Mouse (Mus musculus) hindbrain, postnatal 0 days (tissue): ENCODE data around the gene Arhgef10l. TPM values are rescaled to one million over a fixed set of nuclear protein-coding genes. Genes with fewer than 3 reads are reported as not detected.

ENCODE experiments used
- ATAC-seq: fragments of 200-750 bp; cut with Nextera tagmentation; 2 replicates; pipeline ENCODE4 v1.8.0; 2017; ENCODE audit warnings: mild to moderate bottlenecking, moderate TSS enrichment, moderate library complexity
- DNase-seq: peaks from one replicate; pipeline ENCODE4 v3.0.0-alpha.2; 2015; ENCODE audit warnings: low spot score
- H3K27ac ChIP-seq: fragments of 300-500 bp; sonication (generic); 2 replicates; pipeline ENCODE4 v1.5.1; 2014; ENCODE audit warnings: mild to moderate bottlenecking
- H3K27me3 ChIP-seq: fragments of 300-500 bp; sonication (generic); 2 replicates; pipeline ENCODE4 v1.6.1; 2014; ENCODE audit warnings: low read length, mixed read lengths; ENCODE audit not compliant: insufficient read depth
- H3K36me3 ChIP-seq: fragments of 300-500 bp; sonication (generic); 2 replicates; pipeline ENCODE4 v1.6.1; 2014; ENCODE audit warnings: low read length, mixed read lengths; ENCODE audit not compliant: insufficient read depth
- H3K4me1 ChIP-seq: fragments of 300-500 bp; sonication (generic); 2 replicates; pipeline ENCODE4 v1.6.1; 2014; ENCODE audit warnings: antibody characterized with exemption, low read length, mixed read lengths; ENCODE audit not compliant: insufficient read depth
- H3K4me2 ChIP-seq: fragments of 300-500 bp; sonication (generic); 2 replicates; pipeline ENCODE4 v1.6.1; 2014; ENCODE audit warnings: low read depth, mild to moderate bottlenecking, low read length, moderate library complexity, mixed read lengths
- H3K4me3 ChIP-seq: fragments of 300-500 bp; sonication (generic); 2 replicates; pipeline ENCODE4 v1.5.1; 2014; ENCODE audit warnings: low read length
- H3K9ac ChIP-seq: fragments of 300-500 bp; sonication (generic); replicated peaks from 2 replicates; pipeline ENCODE4 v1.6.1; 2014; ENCODE audit warnings: mild to moderate bottlenecking, low read length, moderate library complexity, mixed read lengths
- H3K9me3 ChIP-seq: fragments of 300-500 bp; sonication (generic); 2 replicates; pipeline ENCODE4 v1.6.1; 2016; ENCODE audit warnings: low read length, mixed read lengths
- CTCF ChIP-seq: IDR thresholded peaks from 2 replicates; pipeline ENCODE4 v1.5.1; 2016; ENCODE audit warnings: antibody characterized with exemption, control low read depth, low read depth
- WGBS: fragments of 180-500 bp; shearing (Covaris S2); extraction: QIAGEN DNeasy Blood & Tissue Kit; methylation state at CpG from one replicate; pipeline ENCODE4 v1.1.7; 2014; 5-methylcytosine and 5-hydroxymethylcytosine counted together
- polyA plus RNA-seq: library from polyadenylated mRNA; unstranded; fragments of >200 nt; fragmentation: Nextera tagmentation; extraction: Ambion mirVana; gene quantifications from 2 replicates; pipeline ENCODE4 v1.2.1, GENCODE M21; 2015
- total RNA-seq: library from RNA; depleted of rRNA; stranded (reverse); fragments of >200 nt; gene quantifications from 2 replicates; pipeline ENCODE4 v1.2.3, GENCODE M21; 2014

Arhgef10l gene
- total and polyA plus RNA-seq, 2 experiments from 2014 or later, result 22.5 to 79.2 TPM

- WGBS, result 52% methylated on average over 16 of the region's 16 CpGs
- Histone ChIP-seq H3K4me2 (no peak overlapping the region), H3K27ac (peak overlapping the region; percentile 51; the same call in 1 of the 2 replicates), H3K4me1 (peaks cover 12% of the 10 kb centered on the region; the same call in 1 of the 2 replicates), H3K27me3 (no peaks in the 10 kb centered on the region), H3K4me3 (no peak overlapping the region), H3K9me3 (no peaks in the 10 kb centered on the region), H3K9ac (no peak overlapping the region), H3K36me3 (no peaks in the 10 kb centered on the region; the same call in 1 of the 2 replicates)
- DNase-seq (peak; percentile 69), ATAC-seq (peak; percentile 46)
- TF ChIP-seq CTCF, result peak; percentile 58
These were observed 48.1 kb downstream of the Arhgef10l start for GRCm38 (mm10) chr4:140617391-140618385.

GRCm38 (mm10) chr4:140616894-140617293, 48.9 kb downstream of the Arhgef10l start:
- no peaks in the 10 kb centered on the region for H3K9me3 ChIP-seq
- DNase-seq (no peak), ATAC-seq (no peak)
- H3K27me3 ChIP-seq, result no peaks in the 10 kb centered on the region
- H3K4me2 ChIP-seq, result no peak overlapping the region
- 0 out of 2 replicates have a peak overlapping the region, but pooled peaks have one; percentile 51 for H3K27ac ChIP-seq
- H3K9ac ChIP-seq, result no peak overlapping the region
- no peaks in the 10 kb centered on the region; the same call in 1 of the 2 replicates for H3K36me3 ChIP-seq
- no peak for TF ChIP-seq CTCF
- peaks cover 8% of the 10 kb centered on the region; the same call in 1 of the 2 replicates for H3K4me1 ChIP-seq
- H3K4me3 ChIP-seq, result no peak overlapping the region
- 90% methylated on average over 11 of the region's 11 CpGs for WGBS

GRCm38 (mm10) chr4:140616196-140616595, 49.6 kb downstream of the Arhgef10l start:
- Histone ChIP-seq H3K27ac (no peak overlapping the region), H3K9ac (no peak overlapping the region), H3K27me3 (no peaks in the 10 kb centered on the region), H3K4me3 (no peak overlapping the region), H3K9me3 (no peaks in the 10 kb centered on the region), H3K36me3 (no peaks in the 10 kb centered on the region; the same call in 1 of the 2 replicates), H3K4me1 (peaks cover 8% of the 10 kb centered on the region; the same call in 1 of the 2 replicates), H3K4me2 (no peak overlapping the region)
- TF ChIP-seq CTCF, result no peak
- ATAC-seq, result no peak
- WGBS, result 55% methylated on average over 7 of the region's 7 CpGs
- no peak for DNase-seq

- H3K27me3 ChIP-seq, result no peaks in the 10 kb centered on the region
- WGBS, result 89% methylated on average over 7 of the region's 7 CpGs
These were observed 50.0 kb downstream of the Arhgef10l start for GRCm38 (mm10) chr4:140615771-140616170.

GRCm38 (mm10) chr4:140614553-140614952, 51.3 kb downstream of the Arhgef10l start:
- WGBS, result 57% methylated on average over 5 of the region's 5 CpGs

More at GRCm38 (mm10) chr4:140615771-140616170, 50.0 kb downstream of the Arhgef10l start:
- TF ChIP-seq CTCF, result no peak
- Histone ChIP-seq H3K4me2 (no peak overlapping the region), H3K36me3 (no peaks in the 10 kb centered on the region; the same call in 1 of the 2 replicates), H3K9ac (no peak overlapping the region), H3K27ac (no peak overlapping the region), H3K4me1 (peaks cover 12% of the 10 kb centered on the region), H3K4me3 (no peak overlapping the region), H3K9me3 (no peaks in the 10 kb centered on the region)
- no peak for DNase-seq
- no peak for ATAC-seq

GRCm38 (mm10) chr4:140614145-140614544, 51.7 kb downstream of the Arhgef10l start:
- Histone ChIP-seq H3K27ac (no peak overlapping the region), H3K27me3 (no peaks in the 10 kb centered on the region), H3K4me2 (no peak overlapping the region), H3K4me1 (peaks cover 15% of the 10 kb centered on the region), H3K9ac (no peak overlapping the region), H3K36me3 (peaks cover 11% of the 10 kb centered on the region), H3K4me3 (no peak overlapping the region), H3K9me3 (no peaks in the 10 kb centered on the region)
- ATAC-seq, result no peak
- WGBS, result 87% methylated on average over 6 of the region's 6 CpGs
- DNase-seq, result no peak
- TF ChIP-seq CTCF, result no peak

More at GRCm38 (mm10) chr4:140614553-140614952, 51.3 kb downstream of the Arhgef10l start:
- no peak for TF ChIP-seq CTCF
- H3K9ac ChIP-seq, result no peak overlapping the region
- no peak for DNase-seq
- H3K27me3 ChIP-seq, result no peaks in the 10 kb centered on the region
- H3K9me3 ChIP-seq, result no peaks in the 10 kb centered on the region
- H3K4me1 ChIP-seq, result peaks cover 15% of the 10 kb centered on the region
- H3K4me3 ChIP-seq, result no peak overlapping the region
- no peak for ATAC-seq
- no peak overlapping the region for H3K4me2 ChIP-seq
- H3K36me3 ChIP-seq, result peaks cover 8% of the 10 kb centered on the region
- H3K27ac ChIP-seq, result no peak overlapping the region
